In genomic region chr6:136490516-136491475, GRCm38 (mm10) we compare ENCODE assay signal across 16 mouse cellular contexts. TPM values are rescaled to one million over a fixed set of nuclear protein-coding genes. Genes with fewer than 3 reads are reported as not detected.
DNase-seq lines count a peak whose midpoint lies in the region; ATAC-seq and TF ChIP-seq lines count a peak whose summit lies in the region.
"Had no signal": no experiment of that assay in that cellular context is flagged by ENCODE, and none has a peak within 500 bp of the region (broad histone marks: within the 10 kb centered on the region; RNA-seq: fewer than 3 reads in every experiment).

No protein-coding gene starts in this region.

- peak overlapping the region; percentile 79 for H3K27ac ChIP-seq in spleen, adult 2 months (ENCODE audit: insufficient read depth, low read length)
- peak overlapping the region; percentile 25; the same call in 1 of the 2 replicates for H3K27ac ChIP-seq in bone marrow, adult 2 months (ENCODE audit: control insufficient read depth, insufficient read depth, low read depth, low read length, poor library complexity)
- 0 out of 2 replicates have a peak overlapping the region, but pooled peaks have one; percentile 24 for H3K27ac ChIP-seq in small intestine, adult 2 months (ENCODE audit: insufficient read depth, low read depth, low read length)
- H3K27ac ChIP-seq in hindbrain, embryonic 16.5 days (ENCODE audit: low read depth, low read length) = no peak overlapping the region
- no peak overlapping the region for H3K27ac ChIP-seq in embryonic facial prominence, embryonic 10.5 days (replicated peaks)
- H3K27ac ChIP-seq: embryonic facial prominence, embryonic 13.5 days; hindbrain, embryonic 13.5 days had no signal

- 57% methylated on average over 6 of the region's 6 CpGs for WGBS in spleen, adult 2 months
- WGBS in bone marrow, adult 2 months = 56% methylated on average over 6 of the region's 6 CpGs
- 70% methylated on average over 6 of the region's 6 CpGs for WGBS in small intestine, adult 2 months
- WGBS in hindbrain, embryonic 16.5 days = 69% methylated on average over 6 of the region's 6 CpGs
- WGBS in embryonic facial prominence, embryonic 10.5 days = 78% methylated on average over 6 of the region's 6 CpGs

- H3K9ac ChIP-seq in hindbrain, embryonic 16.5 days (ENCODE audit: low read depth, low read length) = no peak overlapping the region
- H3K9ac ChIP-seq: embryonic facial prominence, embryonic 13.5 days; hindbrain, embryonic 13.5 days had no signal

- no peak overlapping the region for H3K4me2 ChIP-seq in hindbrain, embryonic 16.5 days (ENCODE audit: low read length)
- H3K4me2 ChIP-seq: embryonic facial prominence, embryonic 13.5 days; hindbrain, embryonic 13.5 days; liver, embryonic 11.5 days had no signal

- no peak for ATAC-seq in hindbrain, embryonic 16.5 days
- ATAC-seq in granulocyte monocyte progenitor cell, adult 5-6 weeks (replicated peaks; ENCODE audit: poor library complexity, severe bottlenecking) = no peak

- H3K4me3 ChIP-seq in spleen, adult 2 months (ENCODE audit: extremely low read depth, insufficient read depth, insufficient read length) = no peak overlapping the region
- H3K4me3 ChIP-seq in bone marrow, adult 2 months (replicated peaks; ENCODE audit: control insufficient read depth, low read depth, low read length) = no peak overlapping the region
- no peak overlapping the region for H3K4me3 ChIP-seq in small intestine, adult 2 months (ENCODE audit: low read depth, low read length)
- no peak overlapping the region for H3K4me3 ChIP-seq in hindbrain, embryonic 16.5 days (ENCODE audit: low read length)
- no peak overlapping the region for H3K4me3 ChIP-seq in embryonic facial prominence, embryonic 10.5 days
- H3K4me3 ChIP-seq: embryonic facial prominence, embryonic 13.5 days; hindbrain, embryonic 13.5 days; megakaryocyte, embryonic 14.5 days; myocyte had no signal

- TF ChIP-seq CTCF in spleen, adult 2 months (IDR thresholded peaks at IDR 0.05; ENCODE audit: extremely low read depth, insufficient read depth, insufficient read length, insufficient replicate concordance) = no peak
- no peak for TF ChIP-seq CTCF in bone marrow, adult 2 months (IDR thresholded peaks at IDR 0.05; ENCODE audit: control insufficient read depth, insufficient read depth, low read length)
- no peak for TF ChIP-seq CTCF in small intestine, adult 2 months (IDR thresholded peaks at IDR 0.05; ENCODE audit: extremely low read depth, insufficient read length, insufficient replicate concordance, low read depth, low read length)

- H3K9me3 ChIP-seq in hindbrain, embryonic 16.5 days (ENCODE audit: control insufficient read depth, low read length) = no peaks in the 10 kb centered on the region
- H3K9me3 ChIP-seq in embryonic facial prominence, embryonic 10.5 days = no peaks in the 10 kb centered on the region

- H3K27me3 ChIP-seq in spleen, adult 2 months (ENCODE audit: control insufficient read depth, insufficient read depth, low read length) = no peaks in the 10 kb centered on the region
- no peaks in the 10 kb centered on the region for H3K27me3 ChIP-seq in small intestine, adult 2 months (ENCODE audit: control insufficient read depth, insufficient read depth, low read length)
- no peaks in the 10 kb centered on the region for H3K27me3 ChIP-seq in hindbrain, embryonic 16.5 days (replicated peaks; ENCODE audit: control insufficient read depth, insufficient read depth, low read length)
- H3K27me3 ChIP-seq in embryonic facial prominence, embryonic 10.5 days (replicated peaks; ENCODE audit: low read depth, poor library complexity, severe bottlenecking) = 0 out of 2 replicates have a peak, but pooled peaks cover 4% of the 10 kb centered on the region
- H3K27me3 ChIP-seq: embryonic facial prominence, embryonic 13.5 days; hindbrain, embryonic 13.5 days; megakaryocyte, embryonic 14.5 days had no signal

- no peak for DNase-seq in spleen, adult 2 months (ENCODE audit: low read depth in 1 of 2, low spot score in 2 of 2)
- DNase-seq in spleen, postnatal 4 days (ENCODE audit: low spot score in 2 of 2) = no peak
- DNase-seq in embryonic facial prominence, embryonic 10.5 days (ENCODE audit: low spot score) = no peak
- DNase-seq: adrenal gland, adult 8-10 months; cerebellum, adult 2 months; kidney, postnatal 14 days; retina, postnatal 1 day had no signal

- no peak for TF ChIP-seq POLR2A in spleen, adult 2 months (IDR thresholded peaks at IDR 0.05; ENCODE audit: low read depth, low read length)
- TF ChIP-seq POLR2A in bone marrow, adult 2 months (IDR thresholded peaks at IDR 0.05; ENCODE audit: borderline replicate concordance, control insufficient read depth, low read depth, low read length) = no peak
- no peak for TF ChIP-seq POLR2A in small intestine, adult 2 months (IDR thresholded peaks at IDR 0.05; ENCODE audit: low read depth, low read length)

- H3K4me1 ChIP-seq in spleen, adult 2 months (ENCODE audit: control insufficient read depth, insufficient read depth, insufficient read length) = peaks cover 9% of the 10 kb centered on the region
- peaks cover 2% of the 10 kb centered on the region; the same call in 1 of the 2 replicates for H3K4me1 ChIP-seq in bone marrow, adult 2 months (ENCODE audit: control insufficient read depth, insufficient read depth, low read length)
- H3K4me1 ChIP-seq in small intestine, adult 2 months (ENCODE audit: control insufficient read depth, insufficient read depth, insufficient read length, low read length) = peaks cover 2% of the 10 kb centered on the region; the same call in 1 of the 2 replicates
- no peaks in the 10 kb centered on the region for H3K4me1 ChIP-seq in hindbrain, embryonic 16.5 days (ENCODE audit: control insufficient read depth, insufficient read depth, low read depth, low read length)
- peaks cover 10% of the 10 kb centered on the region for H3K4me1 ChIP-seq in embryonic facial prominence, embryonic 10.5 days
- H3K4me1 ChIP-seq: embryonic facial prominence, embryonic 13.5 days had no signal

- H3K36me3 ChIP-seq in spleen, adult 2 months (ENCODE audit: control insufficient read depth, insufficient read depth, low read length) = no peaks in the 10 kb centered on the region
- no peaks in the 10 kb centered on the region for H3K36me3 ChIP-seq in small intestine, adult 2 months (ENCODE audit: control insufficient read depth, insufficient read depth, low read length)
- H3K36me3 ChIP-seq in hindbrain, embryonic 16.5 days (ENCODE audit: control insufficient read depth, insufficient read depth, low read length) = no peaks in the 10 kb centered on the region
- H3K36me3 ChIP-seq in embryonic facial prominence, embryonic 10.5 days (replicated peaks) = no peaks in the 10 kb centered on the region
- H3K36me3 ChIP-seq: embryonic facial prominence, embryonic 13.5 days; hindbrain, embryonic 13.5 days had no signal

RNA-seq across cellular contexts. Expression of gene Atf7ip, which starts 15.2 kb away (rescaled TPM):
- 30.3 and 32.5 TPM in 2 replicates for polyA plus RNA-seq in spleen, adult 2 months (2012; rRNA removed)
- polyA plus RNA-seq in bone marrow, adult 2 months (2011; ENCODE audit: insufficient read depth, insufficient read length, low replicate concordance, missing spikeins) = 39.2 and 53.1 TPM in 2 replicates
- 9.4 and 19.0 TPM in 2 replicates for polyA plus RNA-seq in small intestine, adult 2 months (2012; rRNA removed)
- polyA plus RNA-seq in hindbrain, embryonic 16.5 days (2015; fragmentation: Nextera tagmentation; extraction: Ambion mirVana) = 30.4 and 33.9 TPM in 2 replicates
- 94.1 and 126 TPM in 2 replicates for total RNA-seq in granulocyte monocyte progenitor cell, adult 5-6 weeks (2014; fragmentation: Nextera tagmentation)
- total RNA-seq in granulocyte monocyte progenitor cell, adult 5-6 weeks (2017) = 32.3 and 43.4 TPM in 2 replicates
- polyA plus RNA-seq in embryonic facial prominence, embryonic 10.5 days (2016; fragmentation: Nextera tagmentation; extraction: Ambion mirVana) = 48.0 and 50.9 TPM in 2 replicates

Comparison
In these comparisons a context has a peak if more than half of its experiments do, and no peak if none do; other contexts are left out.
1. H3K27ac ChIP-seq: peak in spleen, adult 2 months (single experiment), bone marrow, adult 2 months (single experiment) and small intestine, adult 2 months (single experiment); none in hindbrain, embryonic 16.5 days (single experiment) and embryonic facial prominence, embryonic 10.5 days (single experiment).